Mouse (Mus musculus) liver, embryonic 11.5 days (tissue): ENCODE results near the gene Ahnak2. TPM values are rescaled to one million over a fixed set of nuclear protein-coding genes. Genes with fewer than 3 reads are reported as not detected.

Experiments
- microRNA-seq: library from miRNA; unstranded; fragments of <30 nt; microRNA quantifications from one replicate; pipeline ENCODE4, GENCODE M21; 2017; ENCODE audit warnings: borderline number of aligned reads
- polyA plus RNA-seq: library from polyadenylated mRNA; unstranded; fragments of >200 nt; fragmentation: Nextera tagmentation; extraction: Ambion mirVana; gene quantifications from 2 replicates; pipeline ENCODE4 v1.2.1, GENCODE M21; 2014

Gene Ahnak2
- polyA plus RNA-seq, 1 experiment from 2014 or later = 0.34 TPM

Small RNA genes lying within 50 kb of the gene (microRNA-seq; reads per million reads assigned to microRNA genes)
- not detected for gene Mir6940

Other genes with a start within 250 kb of the Ahnak2 start
- gene Inf2, start 213.9 kb downstream of the Ahnak2 start, polyA plus RNA-seq = 4.6 and 6.5 TPM in 2 replicates
- gene Adssl1, start 182.6 kb downstream of the Ahnak2 start, polyA plus RNA-seq = 5.6 and 7.4 TPM in 2 replicates
- gene Siva1, start 158.0 kb downstream of the Ahnak2 start, polyA plus RNA-seq = 216 and 222 TPM in 2 replicates
- gene Akt1, start 127.8 kb downstream of the Ahnak2 start, polyA plus RNA-seq = 54.9 and 62.9 TPM in 2 replicates
- gene Zbtb42, start 123.8 kb downstream of the Ahnak2 start, polyA plus RNA-seq = 0.96 and 1.7 TPM in 2 replicates
- gene Cep170b, start 82.2 kb downstream of the Ahnak2 start, polyA plus RNA-seq = 7.9 and 8.0 TPM in 2 replicates
- 6.3 and 7.4 TPM in 2 replicates for gene Pld4, start 42.0 kb downstream of the Ahnak2 start, polyA plus RNA-seq
- gene Clba1, start 6.3 kb upstream of the Ahnak2 start, polyA plus RNA-seq = 2.2 and 2.5 TPM in 2 replicates
- 111 and 125 TPM in 2 replicates for gene Cdca4, start 26.8 kb upstream of the Ahnak2 start, polyA plus RNA-seq
- gene Gpr132, start 65.6 kb upstream of the Ahnak2 start, polyA plus RNA-seq = 0.53 and 0.62 TPM in 2 replicates
- 0.39 and 1.4 TPM in 2 replicates for gene Jag2, start 127.1 kb upstream of the Ahnak2 start, polyA plus RNA-seq
- gene Nudt14, start 139.5 kb upstream of the Ahnak2 start, polyA plus RNA-seq = 38.4 and 43.2 TPM in 2 replicates
- gene Btbd6, start 173.8 kb upstream of the Ahnak2 start, polyA plus RNA-seq = 12.3 and 12.4 TPM in 2 replicates
- gene Brf1, start 198.0 kb upstream of the Ahnak2 start, polyA plus RNA-seq = 51.8 and 52.9 TPM in 2 replicates
- 11.0 and 11.9 TPM in 2 replicates for gene Pacs2, start 211.9 kb upstream of the Ahnak2 start, polyA plus RNA-seq